Mouse (Mus musculus): ENCODE data around the gene Ccpg1.

DNA sequence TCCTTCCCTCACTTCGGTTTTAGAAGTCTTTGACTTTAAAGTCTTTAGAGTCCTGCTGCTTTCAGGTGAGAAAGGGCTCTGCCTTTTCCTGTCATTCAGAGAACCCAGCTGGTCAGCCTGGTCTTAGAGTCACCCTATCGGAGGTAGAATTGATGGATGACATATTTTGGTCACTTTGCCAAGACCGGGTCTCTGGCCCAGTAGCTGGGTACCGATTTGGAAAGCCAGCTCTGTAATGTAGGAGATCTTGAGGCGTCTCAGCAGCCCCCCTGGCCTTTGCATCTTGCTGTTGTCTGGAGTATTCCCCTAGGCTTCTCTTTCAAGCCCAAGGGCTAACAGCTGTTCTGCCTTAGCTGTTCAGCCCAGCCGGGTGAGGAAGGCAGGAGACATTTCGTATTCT lies 60.0 kb downstream of the Ccpg1 start:
- no peak for TF ChIP-seq CTCF (IDR thresholded peaks at IDR 0.05; ENCODE audit: low read depth)
- no peak for TF ChIP-seq EP300 (IDR thresholded peaks at IDR 0.05; ENCODE audit: low read depth)

Measured in liver, embryonic 14.5 days (tissue).